Mouse (Mus musculus) forebrain, embryonic 11.5 days (tissue): ENCODE data around the gene Gm17304. TPM values are rescaled to one million over a fixed set of nuclear protein-coding genes. Genes with fewer than 3 reads are reported as not detected.

Source experiments
- ATAC-seq: fragments of 200-750 bp; cut with Nextera tagmentation; replicated peaks from 2 replicates; pipeline ENCODE4 v1.8.0; 2017; ENCODE audit warnings: moderate TSS enrichment; ENCODE audit not compliant: low FRiP score
- DNase-seq: peaks from one replicate; pipeline ENCODE4 v3.0.0-alpha.2; 2017; ENCODE audit warnings: low spot score
- H3K27ac ChIP-seq: fragments of 300-500 bp; sonication (generic); 2 replicates; pipeline ENCODE4 v1.5.1; 2014; ENCODE audit warnings: low read depth, low read length
- H3K27me3 ChIP-seq: fragments of 300-500 bp; sonication (generic); 2 replicates; pipeline ENCODE4 v1.6.1; 2014; ENCODE audit warnings: mild to moderate bottlenecking, low read length, mixed read lengths; ENCODE audit not compliant: control insufficient read depth, insufficient read depth
- H3K36me3 ChIP-seq: fragments of 300-500 bp; sonication (generic); 2 replicates; pipeline ENCODE4 v1.6.1; 2014; ENCODE audit warnings: mild to moderate bottlenecking, low read length, moderate library complexity, mixed read lengths; ENCODE audit not compliant: control insufficient read depth, insufficient read depth
- H3K4me1 ChIP-seq: fragments of 300-500 bp; sonication (generic); replicated peaks from 2 replicates; pipeline ENCODE4 v1.6.1; 2014; ENCODE audit warnings: low read length, mixed read lengths; ENCODE audit not compliant: control insufficient read depth, insufficient read depth
- H3K4me2 ChIP-seq: fragments of 300-500 bp; sonication (generic); 2 replicates; pipeline ENCODE4 v1.6.1; 2014; ENCODE audit warnings: low read depth, mild to moderate bottlenecking, low read length, moderate library complexity, mixed read lengths; ENCODE audit not compliant: severe bottlenecking
- H3K4me3 ChIP-seq: fragments of 300-500 bp; sonication (generic); 2 replicates; pipeline ENCODE4 v1.5.1; 2014; ENCODE audit warnings: low read depth, low read length
- H3K9ac ChIP-seq: fragments of 300-500 bp; sonication (generic); 2 replicates; pipeline ENCODE4 v1.6.1; 2014; ENCODE audit warnings: low read length
- H3K9me3 ChIP-seq: fragments of 300-500 bp; sonication (generic); 2 replicates; pipeline ENCODE4 v1.6.1; 2016; ENCODE audit warnings: low read length, mixed read lengths; ENCODE audit not compliant: control insufficient read depth
- WGBS: fragments of 180-500 bp; shearing (Covaris S2); extraction: QIAGEN DNeasy Blood & Tissue Kit; methylation state at CpG from one replicate; pipeline ENCODE4 v1.1.7; 2014; 5-methylcytosine and 5-hydroxymethylcytosine counted together
- polyA plus RNA-seq: library from polyadenylated mRNA; unstranded; fragments of >200 nt; fragmentation: Nextera tagmentation; extraction: Ambion mirVana; gene quantifications from 2 replicates; pipeline ENCODE4 v1.2.1, GENCODE M21; 2014

Gene Gm17304
- polyA plus RNA-seq, 1 experiment from 2014 or later = not detected

GRCm38 (mm10) chr5:106580943-106581342 is 28.0 kb upstream of the Gm17304 start:
- Histone ChIP-seq H3K27ac (no peak overlapping the region), H3K27me3 (peaks cover 34% of the 10 kb centered on the region), H3K36me3 (no peaks in the 10 kb centered on the region), H3K4me2 (no peak overlapping the region), H3K4me1 (peaks cover 5% of the 10 kb centered on the region; the same call in 1 of the 2 replicates), H3K9ac (no peak overlapping the region), H3K9me3 (no peaks in the 10 kb centered on the region), H3K4me3 (no peak overlapping the region)
- ATAC-seq = no peak
- WGBS = 86% methylated on average over 7 of the region's 7 CpGs
- no peak for DNase-seq

GRCm38 (mm10) chr5:106589006-106589405 is 19.9 kb upstream of the Gm17304 start:
- H3K4me2 ChIP-seq = no peak overlapping the region
- no peaks in the 10 kb centered on the region; the same call in 1 of the 2 replicates for H3K36me3 ChIP-seq
- no peak overlapping the region for H3K9ac ChIP-seq
- ATAC-seq (no peak), DNase-seq (no peak)
- peaks cover 2% of the 10 kb centered on the region for H3K27me3 ChIP-seq
- no peak overlapping the region for H3K27ac ChIP-seq
- no peak overlapping the region for H3K4me3 ChIP-seq
- H3K4me1 ChIP-seq = no peaks in the 10 kb centered on the region
- no peaks in the 10 kb centered on the region for H3K9me3 ChIP-seq
- WGBS = 93% methylated on average over 9 of the region's 9 CpGs

- no peaks in the 10 kb centered on the region for H3K4me1 ChIP-seq
- ATAC-seq (no peak), DNase-seq (no peak)
- H3K4me3 ChIP-seq = no peak overlapping the region
- no peaks in the 10 kb centered on the region; the same call in 1 of the 2 replicates for H3K36me3 ChIP-seq
- H3K4me2 ChIP-seq = no peak overlapping the region
- no peaks in the 10 kb centered on the region; the same call in 1 of the 2 replicates for H3K27me3 ChIP-seq
- no peak overlapping the region for H3K27ac ChIP-seq
- 93% methylated on average over 11 of the region's 11 CpGs for WGBS
- no peak overlapping the region for H3K9ac ChIP-seq
- no peaks in the 10 kb centered on the region for H3K9me3 ChIP-seq
These were observed 19.2 kb upstream of the Gm17304 start for GRCm38 (mm10) chr5:106589670-106590069.

- H3K27ac ChIP-seq = no peak overlapping the region
- no peak overlapping the region for H3K4me3 ChIP-seq
- H3K36me3 ChIP-seq = no peaks in the 10 kb centered on the region; the same call in 1 of the 2 replicates
- no peaks in the 10 kb centered on the region for H3K9me3 ChIP-seq
- no peaks in the 10 kb centered on the region for H3K27me3 ChIP-seq
- no peak overlapping the region for H3K4me2 ChIP-seq
- no peak for ATAC-seq
- WGBS = 93% methylated on average over 5 of the region's 5 CpGs
- DNase-seq = no peak
- H3K9ac ChIP-seq = no peak overlapping the region
- no peaks in the 10 kb centered on the region for H3K4me1 ChIP-seq
These were observed 18.2 kb upstream of the Gm17304 start for GRCm38 (mm10) chr5:106590686-106591085.

GRCm38 (mm10) chr5:106594388-106594787 is 14.5 kb upstream of the Gm17304 start:
- Histone ChIP-seq H3K4me2 (no peak overlapping the region), H3K4me3 (no peak overlapping the region), H3K36me3 (no peaks in the 10 kb centered on the region; the same call in 1 of the 2 replicates), H3K27me3 (no peaks in the 10 kb centered on the region), H3K4me1 (no peaks in the 10 kb centered on the region), H3K9ac (no peak overlapping the region), H3K27ac (no peak overlapping the region), H3K9me3 (no peaks in the 10 kb centered on the region)
- ATAC-seq (no peak), DNase-seq (no peak)

- H3K27me3 ChIP-seq = no peaks in the 10 kb centered on the region
- H3K27ac ChIP-seq = no peak overlapping the region
- no peaks in the 10 kb centered on the region for H3K4me1 ChIP-seq
- no peak overlapping the region for H3K9ac ChIP-seq
- ATAC-seq (no peak), DNase-seq (no peak)
- no peaks in the 10 kb centered on the region for H3K9me3 ChIP-seq
- no peak overlapping the region for H3K4me3 ChIP-seq
- H3K36me3 ChIP-seq = no peaks in the 10 kb centered on the region
- H3K4me2 ChIP-seq = no peak overlapping the region
- WGBS = 95% methylated on average over 2 of the region's 2 CpGs
These were observed 11.4 kb upstream of the Gm17304 start for GRCm38 (mm10) chr5:106597472-106597871.

- DNase-seq (no peak), ATAC-seq (no peak)
- no peak overlapping the region for H3K27ac ChIP-seq
- H3K9ac ChIP-seq = no peak overlapping the region
- H3K9me3 ChIP-seq = no peaks in the 10 kb centered on the region
- no peaks in the 10 kb centered on the region for H3K36me3 ChIP-seq
- 83% methylated on average over 8 of the region's 8 CpGs for WGBS
- no peak overlapping the region for H3K4me3 ChIP-seq
- no peaks in the 10 kb centered on the region for H3K27me3 ChIP-seq
- no peaks in the 10 kb centered on the region for H3K4me1 ChIP-seq
- no peak overlapping the region for H3K4me2 ChIP-seq
These were observed 9.4 kb upstream of the Gm17304 start for GRCm38 (mm10) chr5:106599482-106599881.

GRCm38 (mm10) chr5:106604381-106604780 is 4.5 kb upstream of the Gm17304 start:
- Histone ChIP-seq H3K27ac (no peak overlapping the region), H3K4me2 (no peak overlapping the region), H3K9me3 (no peaks in the 10 kb centered on the region), H3K9ac (no peak overlapping the region), H3K4me1 (no peaks in the 10 kb centered on the region), H3K36me3 (no peaks in the 10 kb centered on the region), H3K27me3 (no peaks in the 10 kb centered on the region), H3K4me3 (no peak overlapping the region)
- ATAC-seq = no peak
- DNase-seq = no peak
- WGBS = 91% methylated on average over 5 of the region's 5 CpGs

- Histone ChIP-seq H3K27me3 (no peaks in the 10 kb centered on the region), H3K9ac (no peak overlapping the region), H3K9me3 (no peaks in the 10 kb centered on the region), H3K4me3 (no peak overlapping the region), H3K36me3 (no peaks in the 10 kb centered on the region), H3K4me1 (no peaks in the 10 kb centered on the region), H3K27ac (no peak overlapping the region), H3K4me2 (no peak overlapping the region)
- 92% methylated on average over 6 of the region's 6 CpGs for WGBS
- ATAC-seq = no peak
- DNase-seq = no peak
These were observed 3.8 kb upstream of the Gm17304 start for GRCm38 (mm10) chr5:106605096-106605495.
